Mouse (Mus musculus) midbrain, embryonic 13.5 days (tissue): ENCODE data around the gene Slc10a7. TPM values are rescaled to one million over a fixed set of nuclear protein-coding genes. Genes with fewer than 3 reads are reported as not detected.

Experiments used
- ATAC-seq: fragments of 200-750 bp; cut with Nextera tagmentation; 2 replicates; pipeline ENCODE4 v1.8.0; 2017; ENCODE audit warnings: mild to moderate bottlenecking, moderate TSS enrichment, moderate library complexity
- H3K27ac ChIP-seq: fragments of 300-500 bp; sonication (generic); 2 replicates; pipeline ENCODE4 v1.5.1; 2015; ENCODE audit warnings: inconsistent platforms, mild to moderate bottlenecking, moderate library complexity
- H3K27me3 ChIP-seq: fragments of 300-500 bp; sonication (generic); 2 replicates; pipeline ENCODE4 v1.6.1; 2015; ENCODE audit warnings: mild to moderate bottlenecking, inconsistent platforms
- H3K36me3 ChIP-seq: fragments of 300-500 bp; sonication (generic); 2 replicates; pipeline ENCODE4 v1.6.1; 2015; ENCODE audit warnings: mild to moderate bottlenecking, inconsistent platforms
- H3K4me1 ChIP-seq: fragments of 300-500 bp; sonication (generic); replicated peaks from 2 replicates; pipeline ENCODE4 v1.6.1; 2015; ENCODE audit warnings: inconsistent platforms
- H3K4me2 ChIP-seq: fragments of 300-500 bp; sonication (generic); replicated peaks from 2 replicates; pipeline ENCODE4 v1.6.1; 2015; ENCODE audit warnings: moderate library complexity, mild to moderate bottlenecking, inconsistent platforms
- H3K4me3 ChIP-seq: fragments of 300-500 bp; sonication (generic); replicated peaks from 2 replicates; pipeline ENCODE4 v1.5.1; 2015; ENCODE audit warnings: mild to moderate bottlenecking, inconsistent platforms
- H3K9ac ChIP-seq: fragments of 300-500 bp; sonication (generic); replicated peaks from 2 replicates; pipeline ENCODE4 v1.6.1; 2015; ENCODE audit warnings: mild to moderate bottlenecking, inconsistent platforms
- H3K9me3 ChIP-seq: fragments of 300-500 bp; sonication (generic); 2 replicates; pipeline ENCODE4 v1.6.1; 2016; ENCODE audit warnings: mild to moderate bottlenecking, inconsistent platforms
- WGBS: fragments of 180-500 bp; shearing (Covaris S2); methylation state at CpG from one replicate; pipeline ENCODE4 v1.1.7; 2015; 5-methylcytosine and 5-hydroxymethylcytosine counted together
- polyA plus RNA-seq: library from polyadenylated mRNA; unstranded; fragments of >200 nt; fragmentation: Nextera tagmentation; extraction: Ambion mirVana; gene quantifications from 2 replicates; pipeline ENCODE4 v1.2.1, GENCODE M21; 2015

The Slc10a7 gene
- polyA plus RNA-seq, 1 experiment from 2014 or later: 13.1 TPM

DNA sequence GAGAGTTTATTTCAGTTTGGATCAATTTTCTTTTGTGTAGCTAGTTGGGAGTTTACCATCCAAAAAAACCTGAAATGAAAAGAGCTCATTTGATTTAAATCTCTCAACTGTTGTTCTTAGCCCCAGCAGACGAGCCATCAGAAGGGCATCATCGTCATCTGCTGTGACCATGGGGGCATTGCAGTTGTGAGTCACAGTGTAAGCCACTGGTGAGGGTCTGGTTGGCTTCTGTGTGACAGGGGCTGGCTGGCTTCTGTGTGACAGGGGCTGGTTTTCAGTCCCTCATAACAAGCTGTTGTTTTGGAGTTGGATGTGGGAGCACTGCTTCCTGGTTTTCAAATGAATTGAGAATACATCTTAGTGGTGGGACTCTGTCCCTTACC is 41.6 kb downstream of the Slc10a7 start:
- no peak overlapping the region for H3K4me3 ChIP-seq
- no peaks in the 10 kb centered on the region for H3K27me3 ChIP-seq
- no peaks in the 10 kb centered on the region for H3K36me3 ChIP-seq
- H3K4me1 ChIP-seq: peaks cover 29% of the 10 kb centered on the region
- H3K27ac ChIP-seq: peak overlapping the region; percentile 84
- H3K4me2 ChIP-seq: no peak overlapping the region
- WGBS: 51% methylated on average over 2 of the region's 2 CpGs
- no peak overlapping the region for H3K9ac ChIP-seq
- H3K9me3 ChIP-seq: no peaks in the 10 kb centered on the region
- ATAC-seq: peak; percentile 77

DNA sequence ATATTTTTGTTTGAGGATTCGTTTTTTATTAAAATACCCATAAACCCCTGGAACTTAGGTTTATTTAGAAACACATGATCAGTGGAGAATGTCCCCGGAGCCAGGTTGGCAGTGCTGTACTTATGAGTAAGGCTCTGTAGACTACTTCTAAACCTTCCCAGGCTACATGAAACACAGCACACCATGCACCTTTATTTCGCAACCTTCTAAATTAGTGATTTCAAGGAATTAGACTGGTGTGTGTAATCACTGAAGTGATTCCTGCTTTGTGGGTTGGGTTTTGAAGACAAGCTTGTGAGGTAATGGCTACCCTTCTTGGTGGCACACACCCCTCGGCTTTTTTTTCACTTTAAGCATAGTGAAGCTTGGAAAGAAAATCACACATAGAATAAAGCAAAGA is 46.7 kb downstream of the Slc10a7 start:
- ATAC-seq: no peak
- Histone ChIP-seq H3K27me3 (no peaks in the 10 kb centered on the region), H3K27ac (no peak overlapping the region), H3K9me3 (no peaks in the 10 kb centered on the region), H3K4me3 (no peak overlapping the region), H3K4me2 (no peak overlapping the region), H3K36me3 (no peaks in the 10 kb centered on the region), H3K4me1 (peaks cover 48% of the 10 kb centered on the region), H3K9ac (no peak overlapping the region)
- 88% methylated on average over 4 of the region's 4 CpGs for WGBS

DNA sequence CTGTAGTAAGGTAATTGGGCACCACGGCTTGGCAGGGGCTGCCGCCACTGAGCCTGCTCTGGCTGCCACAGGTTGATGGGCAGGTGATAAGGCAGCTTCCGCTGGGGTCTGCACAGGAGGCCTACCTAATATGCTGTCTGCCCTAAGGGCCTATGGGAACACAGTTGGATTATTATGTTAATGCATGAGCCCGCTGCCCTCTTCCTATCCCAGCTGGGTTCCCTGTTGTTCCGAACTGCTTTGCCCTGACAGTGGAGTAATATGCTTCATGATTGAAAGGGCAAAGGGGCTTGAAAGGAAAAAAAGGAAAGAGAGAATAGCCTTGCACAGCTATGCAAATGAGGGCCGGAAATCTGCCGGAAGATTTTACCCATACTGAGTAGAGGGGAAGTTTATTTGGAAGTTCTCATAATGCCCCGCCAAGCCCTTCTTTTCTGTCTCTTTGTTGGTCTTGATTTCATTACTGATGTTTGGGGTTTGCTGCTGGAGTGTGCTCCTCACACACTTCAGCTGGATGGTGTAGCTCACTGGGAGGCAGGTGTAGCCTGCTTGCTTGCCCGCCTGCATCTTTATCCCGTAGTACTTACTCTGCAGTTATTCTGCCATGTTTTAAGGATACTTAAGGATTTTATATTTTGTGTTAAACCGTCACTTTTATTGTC is 47.8 kb downstream of the Slc10a7 start:
- 0 out of 2 replicates have a peak, but pooled peaks cover 3% of the 10 kb centered on the region for H3K36me3 ChIP-seq
- WGBS: 11% methylated on average over 11 of the region's 11 CpGs
- peak; percentile 92 for ATAC-seq
- peak overlapping the region; percentile 77 for H3K27ac ChIP-seq
- H3K9me3 ChIP-seq: 0 out of 2 replicates have a peak, but pooled peaks cover 3% of the 10 kb centered on the region
- H3K4me2 ChIP-seq: peak overlapping the region; percentile 31
- no peak overlapping the region for H3K9ac ChIP-seq
- H3K4me1 ChIP-seq: peaks cover 42% of the 10 kb centered on the region
- no peaks in the 10 kb centered on the region for H3K27me3 ChIP-seq
- 0 out of 2 replicates have a peak overlapping the region, but pooled peaks have one; percentile 1 for H3K4me3 ChIP-seq

DNA sequence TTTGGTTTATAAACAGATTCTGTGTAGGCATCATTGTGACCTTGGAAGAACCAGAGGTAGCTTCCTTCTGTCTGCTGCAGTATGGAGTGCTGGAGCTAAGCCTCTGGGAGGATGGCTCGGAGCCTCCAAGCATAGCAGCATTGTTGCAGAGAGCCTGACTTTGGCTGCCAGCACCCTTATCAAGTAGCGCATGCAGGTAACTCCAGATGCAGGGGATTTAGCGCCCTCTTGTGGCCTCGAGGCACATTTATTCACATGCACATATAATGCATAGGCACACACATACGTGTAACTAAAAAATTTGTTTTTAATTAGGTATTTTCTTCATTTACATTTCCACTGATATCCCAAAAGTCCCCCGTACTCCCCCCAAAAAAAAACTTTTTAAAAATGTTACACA is 52.5 kb downstream of the Slc10a7 start:
- Histone ChIP-seq H3K9me3 (0 out of 2 replicates have a peak, but pooled peaks cover 3% of the 10 kb centered on the region), H3K36me3 (peaks cover 8% of the 10 kb centered on the region), H3K9ac (no peak overlapping the region), H3K27ac (no peak overlapping the region), H3K4me2 (no peak overlapping the region), H3K27me3 (no peaks in the 10 kb centered on the region), H3K4me1 (peaks cover 29% of the 10 kb centered on the region), H3K4me3 (no peak overlapping the region)
- 88% methylated on average over 6 of the region's 6 CpGs for WGBS
- no peak for ATAC-seq

DNA sequence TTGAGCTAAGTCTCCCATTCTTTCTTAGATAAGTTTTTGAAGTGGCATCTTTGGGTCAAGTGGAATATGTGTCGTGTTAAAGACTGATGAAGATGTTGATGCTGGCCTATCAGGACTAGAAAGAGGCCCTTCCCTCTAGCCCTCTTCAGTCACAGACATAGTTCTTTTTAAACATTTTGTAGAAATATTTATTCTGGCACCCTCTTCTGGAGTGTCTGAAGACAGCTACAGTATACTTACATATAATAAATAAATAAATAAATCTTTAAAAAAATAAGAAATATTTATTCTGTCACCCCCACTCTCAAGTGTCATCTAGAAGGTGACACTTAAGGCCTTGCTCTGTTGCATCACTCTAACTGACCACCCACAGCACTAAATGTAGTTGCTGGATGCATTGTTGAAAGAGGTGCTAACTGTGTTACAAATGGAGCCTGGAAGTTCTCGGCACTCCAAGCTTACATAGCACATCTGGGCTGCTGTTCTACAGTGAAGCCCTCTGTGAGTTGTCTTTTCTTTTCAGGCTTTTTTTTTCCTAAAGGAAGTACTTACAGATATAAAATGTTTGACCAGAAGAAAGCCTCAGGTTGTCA is 54.4 kb downstream of the Slc10a7 start:
- 81% methylated on average over 2 of the region's 2 CpGs for WGBS
- Histone ChIP-seq H3K4me1 (peaks cover 12% of the 10 kb centered on the region), H3K27me3 (no peaks in the 10 kb centered on the region), H3K4me2 (no peak overlapping the region), H3K9ac (no peak overlapping the region), H3K4me3 (no peak overlapping the region), H3K36me3 (peaks cover 8% of the 10 kb centered on the region), H3K9me3 (0 out of 2 replicates have a peak, but pooled peaks cover 3% of the 10 kb centered on the region), H3K27ac (no peak overlapping the region)
- no peak for ATAC-seq

DNA sequence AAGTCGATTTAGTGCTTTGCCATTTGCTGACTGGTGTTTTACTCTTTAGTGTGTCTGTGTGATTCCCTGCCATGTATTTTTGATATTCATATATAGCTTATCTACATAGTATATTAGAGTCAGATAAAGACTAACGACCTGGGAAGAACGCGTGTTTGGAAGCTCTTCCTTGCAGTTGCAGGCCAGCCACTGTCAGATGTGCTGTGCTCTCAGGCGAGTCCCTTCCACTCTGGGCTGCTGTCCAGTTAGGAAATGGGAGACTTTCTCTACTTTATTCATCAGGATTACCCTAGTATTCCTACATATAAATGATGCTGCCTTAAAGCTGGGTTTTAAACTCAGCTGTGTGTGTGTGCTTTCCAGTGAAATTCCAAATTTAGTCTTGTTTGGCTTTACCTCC is 55.1 kb downstream of the Slc10a7 start:
- 0 out of 2 replicates have a peak, but pooled peaks cover 3% of the 10 kb centered on the region for H3K9me3 ChIP-seq
- H3K27ac ChIP-seq: no peak overlapping the region
- H3K4me3 ChIP-seq: no peak overlapping the region
- H3K4me2 ChIP-seq: no peak overlapping the region
- ATAC-seq: no peak
- H3K4me1 ChIP-seq: peaks cover 7% of the 10 kb centered on the region
- 88% methylated on average over 5 of the region's 5 CpGs for WGBS
- H3K9ac ChIP-seq: no peak overlapping the region
- H3K36me3 ChIP-seq: peaks cover 8% of the 10 kb centered on the region
- no peaks in the 10 kb centered on the region for H3K27me3 ChIP-seq

DNA sequence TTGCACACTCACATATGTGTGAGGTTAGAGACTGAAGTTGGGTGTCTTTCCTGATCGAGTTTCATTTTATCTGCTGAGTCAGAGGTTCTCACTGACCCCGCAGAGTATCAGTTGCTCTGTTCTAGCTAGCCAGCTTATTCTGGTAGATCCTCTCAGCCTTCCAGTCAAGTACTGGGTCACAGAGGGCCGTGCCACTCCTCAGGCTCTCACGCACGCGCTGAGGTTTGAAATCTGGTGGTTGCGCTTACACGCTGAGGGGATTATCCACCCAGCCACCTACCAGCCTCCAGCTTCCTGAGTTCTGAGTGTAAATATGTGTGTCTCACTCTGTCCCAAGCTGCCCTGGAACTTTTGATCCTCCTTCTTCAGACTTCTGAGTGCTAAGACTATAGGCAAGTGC is 59.0 kb downstream of the Slc10a7 start:
- H3K4me3 ChIP-seq: no peak overlapping the region
- no peak overlapping the region for H3K27ac ChIP-seq
- H3K4me1 ChIP-seq: peaks cover 12% of the 10 kb centered on the region
- WGBS: 68% methylated on average over 8 of the region's 8 CpGs
- no peak overlapping the region for H3K9ac ChIP-seq
- no peak for ATAC-seq
- no peak overlapping the region for H3K4me2 ChIP-seq
- H3K27me3 ChIP-seq: no peaks in the 10 kb centered on the region
- no peaks in the 10 kb centered on the region for H3K9me3 ChIP-seq
- H3K36me3 ChIP-seq: peaks cover 5% of the 10 kb centered on the region

DNA sequence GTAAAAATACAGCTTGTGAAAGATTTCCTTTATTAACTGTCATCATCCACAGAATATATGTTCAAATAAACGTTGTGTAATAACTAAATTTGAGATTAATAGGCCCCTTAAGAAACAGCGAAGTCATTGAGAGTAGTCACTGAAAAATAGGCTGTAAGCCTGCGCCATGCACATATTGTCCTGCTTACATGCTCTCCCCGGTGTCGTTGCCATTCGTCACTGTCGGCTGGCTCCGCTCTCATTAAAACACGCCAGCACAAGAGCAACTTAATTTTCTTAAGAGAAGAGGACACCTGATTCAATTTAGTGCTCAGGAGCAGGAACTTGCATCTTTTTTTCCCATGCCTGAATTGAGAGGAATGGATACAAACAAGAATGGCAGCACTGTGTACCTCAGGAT is 62.4 kb downstream of the Slc10a7 start:
- 52% methylated on average over 9 of the region's 9 CpGs for WGBS
- H3K4me3 ChIP-seq: no peak overlapping the region
- H3K9me3 ChIP-seq: no peaks in the 10 kb centered on the region
- no peak overlapping the region for H3K4me2 ChIP-seq
- peaks cover 18% of the 10 kb centered on the region for H3K4me1 ChIP-seq
- H3K27ac ChIP-seq: no peak overlapping the region
- no peaks in the 10 kb centered on the region for H3K36me3 ChIP-seq
- no peaks in the 10 kb centered on the region for H3K27me3 ChIP-seq
- no peak overlapping the region for H3K9ac ChIP-seq
- ATAC-seq: no peak

DNA sequence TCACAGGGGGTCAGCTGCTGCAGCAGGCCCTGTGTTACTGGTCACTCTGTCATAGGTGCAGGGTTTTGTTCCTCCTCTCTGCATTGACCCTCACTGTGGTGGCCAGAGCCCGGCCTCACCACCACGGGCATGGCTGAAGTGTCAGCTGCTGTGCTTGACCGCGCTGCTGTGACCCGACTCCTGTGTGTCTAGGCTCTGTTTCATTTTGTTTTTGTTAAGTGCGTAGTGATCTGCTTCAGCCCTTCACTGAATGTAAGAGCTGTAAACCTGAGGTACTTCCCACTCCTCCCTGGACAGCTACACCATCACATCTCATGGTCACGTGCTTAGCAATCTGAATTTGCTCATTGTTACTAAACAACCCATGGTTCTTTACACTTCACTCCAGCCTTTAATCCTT is 65.1 kb downstream of the Slc10a7 start:
- WGBS: 84% methylated on average over 7 of the region's 7 CpGs
- peaks cover 38% of the 10 kb centered on the region for H3K4me1 ChIP-seq

DNA sequence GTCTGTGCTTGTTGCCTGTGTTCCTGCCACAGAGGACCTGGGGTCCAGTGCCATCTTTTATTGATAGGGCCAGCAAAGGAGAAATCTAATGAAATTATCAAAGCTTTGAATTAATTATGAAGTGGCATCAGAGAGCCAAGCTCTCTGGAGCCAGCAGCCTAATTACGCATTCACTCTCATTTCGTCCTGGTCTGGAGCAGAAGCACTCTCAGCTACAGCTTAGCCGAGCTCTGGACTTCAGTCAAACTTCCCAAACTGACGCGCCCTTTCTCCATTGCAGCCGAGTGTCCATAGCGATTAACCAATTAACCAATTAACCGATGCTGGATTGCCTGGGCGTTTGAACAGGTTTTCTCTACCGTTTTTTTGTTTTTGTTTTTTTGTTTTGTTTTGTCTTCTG is 68.4 kb downstream of the Slc10a7 start:
- Histone ChIP-seq H3K27ac (0 out of 2 replicates have a peak overlapping the region, but pooled peaks have one; percentile 12), H3K36me3 (no peaks in the 10 kb centered on the region), H3K9me3 (no peaks in the 10 kb centered on the region), H3K4me2 (no peak overlapping the region), H3K4me3 (no peak overlapping the region), H3K9ac (no peak overlapping the region), H3K27me3 (no peaks in the 10 kb centered on the region), H3K4me1 (peaks cover 36% of the 10 kb centered on the region)
- 0 out of 2 replicates have a peak, but pooled peaks have one; percentile 43 for ATAC-seq
- WGBS: 33% methylated on average over 10 of the region's 10 CpGs

More for the DNA sequence above, 65.1 kb downstream of the Slc10a7 start:
- Histone ChIP-seq H3K9ac (no peak overlapping the region), H3K4me3 (no peak overlapping the region), H3K4me2 (no peak overlapping the region), H3K36me3 (no peaks in the 10 kb centered on the region), H3K9me3 (no peaks in the 10 kb centered on the region), H3K27ac (no peak overlapping the region), H3K27me3 (no peaks in the 10 kb centered on the region)
- ATAC-seq: no peak

DNA sequence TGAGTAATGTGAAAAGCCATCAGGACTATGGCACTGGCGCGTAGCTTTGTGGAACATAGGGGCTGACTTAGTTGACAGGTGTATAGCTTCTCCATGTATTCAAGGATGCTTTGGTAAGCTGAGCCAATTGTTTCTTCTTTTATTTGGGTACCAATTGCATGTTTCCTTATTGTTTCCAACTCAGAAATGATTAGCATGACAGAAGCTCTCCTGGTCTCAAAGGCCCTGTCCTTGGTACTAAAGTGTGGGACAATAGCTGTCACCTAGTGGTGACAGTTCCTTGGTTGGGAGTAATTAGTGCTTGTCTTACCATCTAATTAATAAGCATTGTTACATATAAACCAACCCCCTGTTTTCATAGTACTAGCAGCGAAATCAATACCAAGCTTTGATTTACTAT is 68.9 kb downstream of the Slc10a7 start:
- no peak for ATAC-seq
- H3K9ac ChIP-seq: no peak overlapping the region
- H3K4me2 ChIP-seq: 0 out of 2 replicates have a peak overlapping the region, but pooled peaks have one; percentile 0
- H3K4me3 ChIP-seq: no peak overlapping the region
- no peaks in the 10 kb centered on the region for H3K9me3 ChIP-seq
- peaks cover 36% of the 10 kb centered on the region for H3K4me1 ChIP-seq
- H3K36me3 ChIP-seq: no peaks in the 10 kb centered on the region
- WGBS: 50% methylated on average over 3 of the region's 3 CpGs
- no peak overlapping the region for H3K27ac ChIP-seq
- no peaks in the 10 kb centered on the region for H3K27me3 ChIP-seq

DNA sequence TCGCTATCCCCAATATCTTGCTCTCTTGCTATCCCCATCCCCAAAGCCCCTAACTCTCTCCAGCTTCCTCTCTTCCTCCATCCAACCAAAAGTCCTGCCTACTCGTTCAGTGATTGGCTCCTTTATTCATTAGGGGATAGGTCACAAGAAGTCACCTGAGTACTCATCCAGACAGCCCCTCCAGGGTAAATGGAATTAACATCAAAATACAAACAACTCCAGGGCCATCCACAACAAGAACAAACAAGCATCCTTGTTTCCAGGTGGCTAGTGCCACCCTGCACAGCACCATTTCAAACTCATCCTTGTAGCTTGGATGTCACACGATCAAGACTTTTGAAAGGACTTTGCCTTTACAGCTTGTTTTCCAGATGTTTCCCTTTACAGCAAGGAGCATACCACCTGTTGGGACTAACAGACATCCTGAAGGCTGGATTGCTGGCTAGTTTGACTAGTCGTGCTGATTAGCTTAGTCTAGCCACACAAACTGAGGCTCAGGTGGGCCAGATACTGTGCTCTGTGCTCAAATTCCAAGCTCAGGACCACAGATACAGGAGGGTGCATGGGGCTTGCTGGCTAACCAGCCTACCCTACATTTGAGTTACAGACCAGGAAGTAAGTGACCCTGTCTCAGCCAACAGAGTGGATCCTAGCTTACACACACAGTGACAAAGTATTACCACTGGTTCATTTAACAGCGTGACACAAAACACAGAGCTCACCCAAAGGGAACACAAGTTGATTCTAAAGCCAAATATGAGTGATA is 75.0 kb downstream of the Slc10a7 start:
- 82% methylated on average over 5 of the region's 5 CpGs for WGBS
- Histone ChIP-seq H3K4me3 (no peak overlapping the region), H3K9me3 (no peaks in the 10 kb centered on the region), H3K4me2 (no peak overlapping the region), H3K27me3 (no peaks in the 10 kb centered on the region), H3K27ac (no peak overlapping the region), H3K9ac (no peak overlapping the region), H3K36me3 (no peaks in the 10 kb centered on the region), H3K4me1 (peaks cover 13% of the 10 kb centered on the region; the same call in 1 of the 2 replicates)
- no peak for ATAC-seq
